Mouse (Mus musculus) T-cell, adult 2 months (primary cell): Measurements from ENCODE around the gene Lcp2.
"Not testable (repeated sequence)": the region's sequence is repeated elsewhere in the genome, so short reads cannot be mapped to it uniquely, and the experiment has no call there.

Experiments
- DNase-seq: peaks from one replicate; pipeline ENCODE4 v3.0.0; 2022; ENCODE audit warnings: low spot score

Gene Lcp2

GRCm38 (mm10) chr11:34086164-34086751, 39.5 kb downstream of the Lcp2 start:
- no peak for DNase-seq

GRCm38 (mm10) chr11:34087064-34087463, 40.3 kb downstream of the Lcp2 start:
- DNase-seq = no peak

- DNase-seq = no peak
Measured at GRCm38 (mm10) chr11:34098422-34098821, 51.7 kb downstream of the Lcp2 start, which contains the start of gene 4930469K13Rik. 4930469K13Rik (minus strand) TSS chr11:34098554.

GRCm38 (mm10) chr11:34101827-34102226, 55.1 kb downstream of the Lcp2 start:
- no peak for DNase-seq

- no peak for DNase-seq
Measured at GRCm38 (mm10) chr11:34104919-34105318, 58.2 kb downstream of the Lcp2 start.

- DNase-seq = no peak
Measured at GRCm38 (mm10) chr11:34109260-34109659, 62.5 kb downstream of the Lcp2 start.

GRCm38 (mm10) chr11:34111940-34112339, 65.2 kb downstream of the Lcp2 start:
- no peak for DNase-seq

GRCm38 (mm10) chr11:34112781-34113380, 66.2 kb downstream of the Lcp2 start:
- DNase-seq = no peak

GRCm38 (mm10) chr11:34113760-34114159, 67.0 kb downstream of the Lcp2 start:
- DNase-seq = no peak

- DNase-seq = no peak
Measured at GRCm38 (mm10) chr11:34116572-34117135, 69.9 kb downstream of the Lcp2 start.

GRCm38 (mm10) chr11:34117581-34117980, 70.9 kb downstream of the Lcp2 start:
- no peak for DNase-seq

GRCm38 (mm10) chr11:34118319-34118718, 71.6 kb downstream of the Lcp2 start:
- no peak for DNase-seq

GRCm38 (mm10) chr11:34123147-34123546, 76.4 kb downstream of the Lcp2 start:
- DNase-seq = no peak

GRCm38 (mm10) chr11:34124852-34125251, 78.1 kb downstream of the Lcp2 start:
- no peak for DNase-seq

GRCm38 (mm10) chr11:34125727-34126126, 79.0 kb downstream of the Lcp2 start:
- not testable (repeated sequence) for DNase-seq

- no peak for DNase-seq
Measured at GRCm38 (mm10) chr11:34128412-34128811, 81.7 kb downstream of the Lcp2 start.

GRCm38 (mm10) chr11:34139296-34139695, 92.6 kb downstream of the Lcp2 start:
- DNase-seq = no peak
